Mouse (Mus musculus): ENCODE results near the gene Emid1.

Gene Emid1

GRCm38 (mm10) chr11:5151680-5152337 is at the start of gene Emid1:
Gene Emid1, minus strand, starts transcription at chr11:5152257.
- DNase-seq (ENCODE audit: low spot score in 2 of 2) = peak in 1 of 2 experiments; percentile 55

- DNase-seq (ENCODE audit: low spot score in 2 of 2) = no peak
Measured at GRCm38 (mm10) chr11:5199879-5200278, 47.8 kb upstream of the Emid1 start.

- no peak for DNase-seq (ENCODE audit: low spot score in 2 of 2)
Measured at GRCm38 (mm10) chr11:5197068-5197467, 45.0 kb upstream of the Emid1 start.

GRCm38 (mm10) chr11:5196583-5196982 is 44.5 kb upstream of the Emid1 start:
- no peak for DNase-seq (ENCODE audit: low spot score in 2 of 2)

GRCm38 (mm10) chr11:5193576-5193881 is 41.5 kb upstream of the Emid1 start:
- DNase-seq (ENCODE audit: low spot score in 2 of 2) = no peak

- no peak for DNase-seq (ENCODE audit: low spot score in 2 of 2)
Measured at GRCm38 (mm10) chr11:5192840-5193575, 41.0 kb upstream of the Emid1 start.

- DNase-seq (ENCODE audit: low spot score in 2 of 2) = no peak
Measured at GRCm38 (mm10) chr11:5192084-5192516, 40.0 kb upstream of the Emid1 start.

GRCm38 (mm10) chr11:5189239-5189933 is 37.3 kb upstream of the Emid1 start:
- DNase-seq (ENCODE audit: low spot score in 2 of 2) = no peak

- no peak for DNase-seq (ENCODE audit: low spot score in 2 of 2)
Measured at GRCm38 (mm10) chr11:5188170-5188569, 36.1 kb upstream of the Emid1 start.

GRCm38 (mm10) chr11:5184832-5185231 is 32.8 kb upstream of the Emid1 start:
- DNase-seq (ENCODE audit: low spot score in 2 of 2) = no peak

- DNase-seq (ENCODE audit: low spot score in 2 of 2) = no peak
Measured at GRCm38 (mm10) chr11:5184250-5184649, 32.2 kb upstream of the Emid1 start.

- no peak for DNase-seq (ENCODE audit: low spot score in 2 of 2)
Measured at GRCm38 (mm10) chr11:5182870-5183269, 30.8 kb upstream of the Emid1 start.

- DNase-seq (ENCODE audit: low spot score in 2 of 2) = peak; percentile 79 to 88
Measured at GRCm38 (mm10) chr11:5181850-5182404, 29.9 kb upstream of the Emid1 start.

GRCm38 (mm10) chr11:5179391-5179790 is 27.3 kb upstream of the Emid1 start:
- no peak for DNase-seq (ENCODE audit: low spot score in 2 of 2)

- DNase-seq (ENCODE audit: low spot score in 2 of 2) = no peak
Measured at GRCm38 (mm10) chr11:5177171-5177570, 25.1 kb upstream of the Emid1 start.

GRCm38 (mm10) chr11:5176685-5177084 is 24.6 kb upstream of the Emid1 start:
- DNase-seq (ENCODE audit: low spot score in 2 of 2) = no peak

- no peak for DNase-seq (ENCODE audit: low spot score in 2 of 2)
Measured at GRCm38 (mm10) chr11:5175866-5176265, 23.8 kb upstream of the Emid1 start.

- no peak for DNase-seq (ENCODE audit: low spot score in 2 of 2)
Measured at GRCm38 (mm10) chr11:5175141-5175540, 23.1 kb upstream of the Emid1 start.

GRCm38 (mm10) chr11:5172861-5173260 is 20.8 kb upstream of the Emid1 start:
- DNase-seq (ENCODE audit: low spot score in 2 of 2) = no peak

GRCm38 (mm10) chr11:5167311-5167710 is 15.3 kb upstream of the Emid1 start:
- no peak for DNase-seq (ENCODE audit: low spot score in 2 of 2)

- no peak for DNase-seq (ENCODE audit: low spot score in 2 of 2)
Measured at GRCm38 (mm10) chr11:5165471-5165916, 13.4 kb upstream of the Emid1 start.

GRCm38 (mm10) chr11:5164310-5164709 is 12.3 kb upstream of the Emid1 start:
- no peak for DNase-seq (ENCODE audit: low spot score in 2 of 2)
